24 mouse cellular contexts compared by ENCODE assay signal in the genomic region with DNA sequence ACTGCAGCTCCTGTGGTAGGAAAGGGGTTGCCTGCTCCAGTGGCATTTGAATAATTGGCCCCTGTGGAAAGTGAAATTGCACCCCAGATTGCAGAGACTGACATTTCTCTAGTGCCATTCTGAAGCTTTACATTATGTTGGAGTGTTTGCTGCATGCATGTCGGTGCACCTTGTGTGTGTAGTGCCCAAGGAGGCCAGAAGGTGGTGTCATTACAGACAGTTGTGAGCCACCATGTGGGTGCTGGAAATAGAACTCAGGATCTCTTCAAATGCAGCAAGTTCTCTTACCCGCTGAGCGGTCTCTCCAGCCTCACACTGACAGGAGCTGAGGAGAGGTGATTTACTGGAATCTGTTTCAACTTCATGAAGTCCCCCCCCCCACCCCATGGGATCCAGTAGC.
DNase-seq lines count a peak whose midpoint lies in the region; ATAC-seq and TF ChIP-seq lines count a peak whose summit lies in the region.
"Had no signal": no experiment of that assay in that cellular context is flagged by ENCODE, and none has a peak within 500 bp of the region (broad histone marks: within the 10 kb centered on the region; RNA-seq: fewer than 3 reads in every experiment).

No protein-coding gene starts in this region.

- H3K4me1 ChIP-seq in hindbrain, postnatal 0 days (ENCODE audit: insufficient read depth, low read length): no peaks in the 10 kb centered on the region; the same call in 1 of the 2 replicates
- H3K4me1 ChIP-seq in hindbrain, embryonic 12.5 days: peaks cover 8% of the 10 kb centered on the region; the same call in 1 of the 2 replicates
- H3K4me1 ChIP-seq in midbrain, embryonic 11.5 days (ENCODE audit: control insufficient read depth, insufficient read depth, low read length): no peaks in the 10 kb centered on the region
- H3K4me1 ChIP-seq in midbrain, embryonic 14.5 days (ENCODE audit: control insufficient read depth, insufficient read depth, low read length): peaks cover 11% of the 10 kb centered on the region; the same call in 1 of the 2 replicates
- H3K4me1 ChIP-seq: heart, embryonic 10.5 days had no signal

- H3K9me3 ChIP-seq in hindbrain, postnatal 0 days (ENCODE audit: low read length): no peaks in the 10 kb centered on the region
- H3K9me3 ChIP-seq in hindbrain, embryonic 12.5 days (replicated peaks): no peaks in the 10 kb centered on the region
- no peaks in the 10 kb centered on the region for H3K9me3 ChIP-seq in midbrain, embryonic 11.5 days (ENCODE audit: control insufficient read depth, low read length)
- H3K9me3 ChIP-seq in midbrain, embryonic 14.5 days (ENCODE audit: control insufficient read depth, low read length): no peaks in the 10 kb centered on the region
- H3K9me3 ChIP-seq: embryonic facial prominence, embryonic 10.5 days; embryonic facial prominence, embryonic 13.5 days; forebrain, embryonic 12.5 days; forebrain, embryonic 15.5 days; heart, embryonic 10.5 days; hindbrain, embryonic 15.5 days; intestine, embryonic 15.5 days had no signal

- 97% methylated on average over 3 of the region's 3 CpGs for WGBS in hindbrain, postnatal 0 days
- 96% methylated on average over 3 of the region's 3 CpGs for WGBS in hindbrain, embryonic 12.5 days
- 95% methylated on average over 3 of the region's 3 CpGs for WGBS in midbrain, embryonic 11.5 days
- 97% methylated on average over 3 of the region's 3 CpGs for WGBS in midbrain, embryonic 14.5 days

- H3K9ac ChIP-seq in hindbrain, postnatal 0 days (replicated peaks; ENCODE audit: low read length): no peak overlapping the region
- H3K9ac ChIP-seq in hindbrain, embryonic 12.5 days: no peak overlapping the region
- no peak overlapping the region for H3K9ac ChIP-seq in midbrain, embryonic 11.5 days (ENCODE audit: low read length)
- H3K9ac ChIP-seq in midbrain, embryonic 14.5 days (replicated peaks; ENCODE audit: low read length): no peak overlapping the region
- H3K9ac ChIP-seq: embryonic facial prominence, embryonic 13.5 days; forebrain, embryonic 12.5 days; forebrain, embryonic 15.5 days; hindbrain, embryonic 15.5 days; intestine, embryonic 15.5 days had no signal

- no peak overlapping the region for H3K27ac ChIP-seq in hindbrain, postnatal 0 days
- no peak overlapping the region for H3K27ac ChIP-seq in hindbrain, embryonic 12.5 days
- H3K27ac ChIP-seq in midbrain, embryonic 11.5 days (ENCODE audit: low read depth, low read length): no peak overlapping the region
- no peak overlapping the region for H3K27ac ChIP-seq in midbrain, embryonic 14.5 days (replicated peaks; ENCODE audit: low read depth, low read length)
- H3K27ac ChIP-seq: embryonic facial prominence, embryonic 10.5 days; embryonic facial prominence, embryonic 13.5 days; forebrain, embryonic 12.5 days; forebrain, embryonic 15.5 days; heart, embryonic 10.5 days; hindbrain, embryonic 15.5 days; intestine, embryonic 15.5 days had no signal

- no peaks in the 10 kb centered on the region for H3K27me3 ChIP-seq in hindbrain, postnatal 0 days (ENCODE audit: insufficient read depth, low read length)
- no peaks in the 10 kb centered on the region for H3K27me3 ChIP-seq in hindbrain, embryonic 12.5 days
- H3K27me3 ChIP-seq in midbrain, embryonic 11.5 days (ENCODE audit: control insufficient read depth, insufficient read depth, low read length): no peaks in the 10 kb centered on the region
- H3K27me3 ChIP-seq in midbrain, embryonic 14.5 days (ENCODE audit: control insufficient read depth, insufficient read depth, low read length): no peaks in the 10 kb centered on the region
- H3K27me3 ChIP-seq: CH12.LX; forebrain, embryonic 12.5 days; forebrain, embryonic 15.5 days; hindbrain, embryonic 15.5 days; intestine, embryonic 15.5 days had no signal

- peak; percentile 14; the same call in 1 of the 2 replicates for TF ChIP-seq CTCF in hindbrain, postnatal 0 days (IDR thresholded peaks at IDR 0.05; ENCODE audit: low read depth)

- DNase-seq in hindbrain, postnatal 0 days (ENCODE audit: low spot score): no peak
- DNase-seq in midbrain, embryonic 11.5 days (ENCODE audit: low spot score, missing footprints): peak; percentile 10
- no peak for DNase-seq in midbrain, embryonic 14.5 days
- DNase-seq in ES-CJ7 (ENCODE audit: low read depth, low spot score): peak; percentile 14
- no peak for DNase-seq in layer of hippocampus, postnatal 36 days
- DNase-seq in cerebellum, postnatal 14 days: no peak
- DNase-seq: B cell, adult 2 months; cerebellum, adult 11 months; cerebellum, adult 2 months; cerebellum, adult 9-11 months; cerebellum, postnatal 36 days; embryo, embryonic 11 days; gastrocnemius, postnatal 25 days; heart, postnatal 4 days had no signal

- no peak overlapping the region for H3K4me3 ChIP-seq in hindbrain, postnatal 0 days (ENCODE audit: low read length)
- no peak overlapping the region for H3K4me3 ChIP-seq in hindbrain, embryonic 12.5 days
- H3K4me3 ChIP-seq in midbrain, embryonic 11.5 days (ENCODE audit: low read depth, low read length): no peak overlapping the region
- H3K4me3 ChIP-seq in midbrain, embryonic 14.5 days (replicated peaks; ENCODE audit: low read depth, low read length): no peak overlapping the region
- H3K4me3 ChIP-seq: embryonic facial prominence, embryonic 10.5 days; embryonic facial prominence, embryonic 13.5 days; erythroblast, embryonic 14.5 days; forebrain, embryonic 12.5 days; forebrain, embryonic 15.5 days; heart, embryonic 10.5 days; hindbrain, embryonic 15.5 days; intestine, embryonic 15.5 days had no signal

- no peak for ATAC-seq in hindbrain, postnatal 0 days
- no peak for ATAC-seq in hindbrain, embryonic 12.5 days (ENCODE audit: low FRiP score)
- ATAC-seq in midbrain, embryonic 11.5 days (ENCODE audit: low FRiP score): no peak
- no peak for ATAC-seq in midbrain, embryonic 14.5 days (ENCODE audit: low FRiP score, low TSS enrichment)
- ATAC-seq: forebrain, embryonic 15.5 days; intestine, embryonic 15.5 days had no signal

- H3K4me2 ChIP-seq in hindbrain, postnatal 0 days (ENCODE audit: low read depth, low read length): no peak overlapping the region
- no peak overlapping the region for H3K4me2 ChIP-seq in hindbrain, embryonic 12.5 days (replicated peaks)
- H3K4me2 ChIP-seq in midbrain, embryonic 11.5 days: no peak overlapping the region
- H3K4me2 ChIP-seq in midbrain, embryonic 14.5 days (ENCODE audit: low read length): no peak overlapping the region
- H3K4me2 ChIP-seq: embryonic facial prominence, embryonic 13.5 days; forebrain, embryonic 12.5 days; forebrain, embryonic 15.5 days; hindbrain, embryonic 15.5 days; intestine, embryonic 15.5 days had no signal

- H3K36me3 ChIP-seq in hindbrain, postnatal 0 days (ENCODE audit: insufficient read depth, low read length): no peaks in the 10 kb centered on the region
- H3K36me3 ChIP-seq in hindbrain, embryonic 12.5 days: no peaks in the 10 kb centered on the region
- H3K36me3 ChIP-seq in midbrain, embryonic 11.5 days (ENCODE audit: control insufficient read depth, insufficient read depth, low read length): no peaks in the 10 kb centered on the region
- no peaks in the 10 kb centered on the region for H3K36me3 ChIP-seq in midbrain, embryonic 14.5 days (ENCODE audit: control insufficient read depth, insufficient read depth, low read length)
- H3K36me3 ChIP-seq: embryonic facial prominence, embryonic 10.5 days; embryonic facial prominence, embryonic 13.5 days; forebrain, embryonic 12.5 days; forebrain, embryonic 15.5 days; heart, embryonic 10.5 days; hindbrain, embryonic 15.5 days; intestine, embryonic 15.5 days had no signal

Comparison
In these comparisons a context has a peak if more than half of its experiments do, and no peak if none do; other contexts are left out.
1. DNase-seq: peak in midbrain, embryonic 11.5 days (single experiment) and ES-CJ7 (single experiment); none in hindbrain, postnatal 0 days (single experiment), midbrain, embryonic 14.5 days (single experiment), layer of hippocampus, postnatal 36 days (0 of 2) and cerebellum, postnatal 14 days (0 of 2).